Mouse (Mus musculus): ENCODE measurements around the gene Cdc42. TPM values are rescaled to one million over a fixed set of nuclear protein-coding genes. Genes with fewer than 3 reads are reported as not detected.

Cdc42 gene
- polyA plus RNA-seq, 1 experiment from 2014 or later = 456 TPM

- DNase-seq (ENCODE audit: low spot score) (no peak), ATAC-seq (ENCODE audit: low FRiP score, low TSS enrichment) (no peak)
- Histone ChIP-seq H3K4me3 (ENCODE audit: low read depth, low read length) (no peak overlapping the region), H3K4me2 (replicated peaks; ENCODE audit: low read depth) (no peak overlapping the region), H3K27me3 (ENCODE audit: control insufficient read depth, insufficient read depth, low read length) (no peaks in the 10 kb centered on the region), H3K27ac (replicated peaks) (peak overlapping the region; percentile 24; the same call in 1 of the 2 replicates), H3K4me1 (replicated peaks; ENCODE audit: control insufficient read depth, insufficient read depth) (no peaks in the 10 kb centered on the region), H3K36me3 (ENCODE audit: control insufficient read depth, insufficient read depth, low read length) (no peaks in the 10 kb centered on the region), H3K9me3 (ENCODE audit: control insufficient read depth, low read length) (no peaks in the 10 kb centered on the region), H3K9ac (ENCODE audit: low read length) (peak overlapping the region; percentile 3; the same call in 1 of the 2 replicates)
- no peak for TF ChIP-seq CTCF (IDR thresholded peaks at IDR 0.05; ENCODE audit: low read depth)
- TF ChIP-seq EP300 (optimal IDR thresholded peaks at IDR 0.05) = no peak
- 59% methylated on average over 13 of the region's 13 CpGs for WGBS
Observed at GRCm38 (mm10) chr4:137305831-137306576, 51.5 kb downstream of the Cdc42 start.

GRCm38 (mm10) chr4:137305066-137305465, 52.5 kb downstream of the Cdc42 start:
- H3K4me2 ChIP-seq (replicated peaks; ENCODE audit: low read depth) = no peak overlapping the region
- no peak for ATAC-seq (ENCODE audit: low FRiP score, low TSS enrichment)
- no peak for DNase-seq (ENCODE audit: low spot score)
- no peak overlapping the region for H3K9ac ChIP-seq (ENCODE audit: low read length)
- no peak overlapping the region for H3K27ac ChIP-seq (replicated peaks)
- no peaks in the 10 kb centered on the region for H3K27me3 ChIP-seq (ENCODE audit: control insufficient read depth, insufficient read depth, low read length)
- no peaks in the 10 kb centered on the region for H3K9me3 ChIP-seq (ENCODE audit: control insufficient read depth, low read length)
- 73% methylated on average over 7 of the region's 7 CpGs for WGBS
- no peak for TF ChIP-seq CTCF (IDR thresholded peaks at IDR 0.05; ENCODE audit: low read depth)
- TF ChIP-seq EP300 (optimal IDR thresholded peaks at IDR 0.05) = no peak
- H3K4me1 ChIP-seq (replicated peaks; ENCODE audit: control insufficient read depth, insufficient read depth) = no peaks in the 10 kb centered on the region
- H3K36me3 ChIP-seq (ENCODE audit: control insufficient read depth, insufficient read depth, low read length) = no peaks in the 10 kb centered on the region
- no peak overlapping the region for H3K4me3 ChIP-seq (ENCODE audit: low read depth, low read length)

GRCm38 (mm10) chr4:137304106-137304505, 53.4 kb downstream of the Cdc42 start:
- no peak overlapping the region for H3K4me2 ChIP-seq (replicated peaks; ENCODE audit: low read depth)
- TF ChIP-seq EP300 (optimal IDR thresholded peaks at IDR 0.05) (no peak), CTCF (IDR thresholded peaks at IDR 0.05; ENCODE audit: low read depth) (no peak)
- no peaks in the 10 kb centered on the region for H3K36me3 ChIP-seq (ENCODE audit: control insufficient read depth, insufficient read depth, low read length)
- no peak overlapping the region for H3K9ac ChIP-seq (ENCODE audit: low read length)
- WGBS = 83% methylated on average over 7 of the region's 7 CpGs
- no peak for DNase-seq (ENCODE audit: low spot score)
- no peaks in the 10 kb centered on the region for H3K4me1 ChIP-seq (replicated peaks; ENCODE audit: control insufficient read depth, insufficient read depth)
- H3K4me3 ChIP-seq (ENCODE audit: low read depth, low read length) = no peak overlapping the region
- H3K27me3 ChIP-seq (ENCODE audit: control insufficient read depth, insufficient read depth, low read length) = no peaks in the 10 kb centered on the region
- no peak for ATAC-seq (ENCODE audit: low FRiP score, low TSS enrichment)
- no peak overlapping the region for H3K27ac ChIP-seq (replicated peaks)
- no peaks in the 10 kb centered on the region for H3K9me3 ChIP-seq (ENCODE audit: control insufficient read depth, low read length)

GRCm38 (mm10) chr4:137301635-137302034, 55.9 kb downstream of the Cdc42 start:
- 57% methylated on average over 16 of the region's 16 CpGs for WGBS
- Histone ChIP-seq H3K27ac (replicated peaks) (no peak overlapping the region), H3K4me2 (replicated peaks; ENCODE audit: low read depth) (no peak overlapping the region), H3K4me1 (replicated peaks; ENCODE audit: control insufficient read depth, insufficient read depth) (no peaks in the 10 kb centered on the region), H3K27me3 (ENCODE audit: control insufficient read depth, insufficient read depth, low read length) (no peaks in the 10 kb centered on the region), H3K36me3 (ENCODE audit: control insufficient read depth, insufficient read depth, low read length) (0 out of 2 replicates have a peak, but pooled peaks cover 2% of the 10 kb centered on the region), H3K9ac (ENCODE audit: low read length) (no peak overlapping the region), H3K9me3 (ENCODE audit: control insufficient read depth, low read length) (no peaks in the 10 kb centered on the region), H3K4me3 (ENCODE audit: low read depth, low read length) (no peak overlapping the region)
- DNase-seq (ENCODE audit: low spot score) = no peak
- TF ChIP-seq EP300 (optimal IDR thresholded peaks at IDR 0.05) (no peak), CTCF (IDR thresholded peaks at IDR 0.05; ENCODE audit: low read depth) (no peak)
- ATAC-seq (ENCODE audit: low FRiP score, low TSS enrichment) = peak; percentile 16; the same call in 1 of the 2 replicates

- ATAC-seq (ENCODE audit: low FRiP score, low TSS enrichment) (no peak), DNase-seq (ENCODE audit: low spot score) (no peak)
- Histone ChIP-seq H3K4me1 (replicated peaks; ENCODE audit: control insufficient read depth, insufficient read depth) (no peaks in the 10 kb centered on the region), H3K4me3 (ENCODE audit: low read depth, low read length) (no peak overlapping the region), H3K9me3 (ENCODE audit: control insufficient read depth, low read length) (no peaks in the 10 kb centered on the region), H3K27ac (replicated peaks) (no peak overlapping the region), H3K36me3 (ENCODE audit: control insufficient read depth, insufficient read depth, low read length) (0 out of 2 replicates have a peak, but pooled peaks cover 2% of the 10 kb centered on the region), H3K27me3 (ENCODE audit: control insufficient read depth, insufficient read depth, low read length) (no peaks in the 10 kb centered on the region), H3K9ac (ENCODE audit: low read length) (no peak overlapping the region), H3K4me2 (replicated peaks; ENCODE audit: low read depth) (no peak overlapping the region)
- WGBS = 82% methylated on average over 13 of the region's 13 CpGs
- TF ChIP-seq EP300 (optimal IDR thresholded peaks at IDR 0.05) (no peak), CTCF (IDR thresholded peaks at IDR 0.05; ENCODE audit: low read depth) (no peak)
Observed at GRCm38 (mm10) chr4:137300227-137300626, 57.3 kb downstream of the Cdc42 start.

- Histone ChIP-seq H3K9me3 (ENCODE audit: control insufficient read depth, low read length) (no peaks in the 10 kb centered on the region), H3K4me1 (replicated peaks; ENCODE audit: control insufficient read depth, insufficient read depth) (no peaks in the 10 kb centered on the region), H3K27ac (replicated peaks) (no peak overlapping the region), H3K36me3 (ENCODE audit: control insufficient read depth, insufficient read depth, low read length) (0 out of 2 replicates have a peak, but pooled peaks cover 2% of the 10 kb centered on the region), H3K4me3 (ENCODE audit: low read depth, low read length) (no peak overlapping the region), H3K4me2 (replicated peaks; ENCODE audit: low read depth) (no peak overlapping the region), H3K9ac (ENCODE audit: low read length) (no peak overlapping the region), H3K27me3 (ENCODE audit: control insufficient read depth, insufficient read depth, low read length) (no peaks in the 10 kb centered on the region)
- TF ChIP-seq CTCF (IDR thresholded peaks at IDR 0.05; ENCODE audit: low read depth) (no peak), EP300 (optimal IDR thresholded peaks at IDR 0.05) (no peak)
- ATAC-seq (ENCODE audit: low FRiP score, low TSS enrichment) = no peak
- 47% methylated on average over 8 of the region's 8 CpGs for WGBS
- no peak for DNase-seq (ENCODE audit: low spot score)
Observed at GRCm38 (mm10) chr4:137298406-137298805, 59.1 kb downstream of the Cdc42 start.
